Mouse (Mus musculus) midbrain, embryonic 10.5 days (tissue): ENCODE measurements around the gene Macrod2. TPM values are rescaled to one million over a fixed set of nuclear protein-coding genes. Genes with fewer than 3 reads are reported as not detected.
A peak's percentile ranks its signal among the peaks of the same experiment; 100 is the strongest.

Experiments
- DNase-seq: peaks from one replicate; pipeline ENCODE4 v3.0.0-alpha.2; 2017; ENCODE audit warnings: low spot score
- H3K27ac ChIP-seq: fragments of 300-500 bp; sonication (generic); replicated peaks from 2 replicates; pipeline ENCODE4 v1.5.1; 2016; ENCODE audit warnings: mild to moderate bottlenecking
- H3K27me3 ChIP-seq: fragments of 300-500 bp; sonication (generic); 2 replicates; pipeline ENCODE4 v1.6.1; 2016; ENCODE audit warnings: low read depth, mild to moderate bottlenecking; ENCODE audit not compliant: poor library complexity, severe bottlenecking
- H3K36me3 ChIP-seq: fragments of 300-500 bp; sonication (generic); 2 replicates; pipeline ENCODE4 v1.6.1; 2016; ENCODE audit warnings: mild to moderate bottlenecking, moderate library complexity
- H3K4me1 ChIP-seq: fragments of 300-500 bp; sonication (generic); 2 replicates; pipeline ENCODE4 v1.6.1; 2016
- H3K4me3 ChIP-seq: fragments of 300-500 bp; sonication (generic); 2 replicates; pipeline ENCODE4 v1.5.1; 2016; ENCODE audit warnings: mild to moderate bottlenecking, moderate library complexity
- H3K9me3 ChIP-seq: fragments of 300-500 bp; sonication (generic); replicated peaks from 2 replicates; pipeline ENCODE4 v1.6.1; 2016; ENCODE audit warnings: mild to moderate bottlenecking
- WGBS: fragments of 180-500 bp; shearing (Covaris S2); methylation state at CpG from one replicate; pipeline ENCODE4 v1.1.7; 2016; 5-methylcytosine and 5-hydroxymethylcytosine counted together
- polyA plus RNA-seq: library from polyadenylated mRNA; unstranded; fragments of >200 nt; fragmentation: Nextera tagmentation; extraction: Ambion mirVana; gene quantifications from 2 replicates; pipeline ENCODE4 v1.2.1, GENCODE M21; 2016

Gene Macrod2
- polyA plus RNA-seq, 1 experiment from 2014 or later: 39.4 TPM

DNA sequence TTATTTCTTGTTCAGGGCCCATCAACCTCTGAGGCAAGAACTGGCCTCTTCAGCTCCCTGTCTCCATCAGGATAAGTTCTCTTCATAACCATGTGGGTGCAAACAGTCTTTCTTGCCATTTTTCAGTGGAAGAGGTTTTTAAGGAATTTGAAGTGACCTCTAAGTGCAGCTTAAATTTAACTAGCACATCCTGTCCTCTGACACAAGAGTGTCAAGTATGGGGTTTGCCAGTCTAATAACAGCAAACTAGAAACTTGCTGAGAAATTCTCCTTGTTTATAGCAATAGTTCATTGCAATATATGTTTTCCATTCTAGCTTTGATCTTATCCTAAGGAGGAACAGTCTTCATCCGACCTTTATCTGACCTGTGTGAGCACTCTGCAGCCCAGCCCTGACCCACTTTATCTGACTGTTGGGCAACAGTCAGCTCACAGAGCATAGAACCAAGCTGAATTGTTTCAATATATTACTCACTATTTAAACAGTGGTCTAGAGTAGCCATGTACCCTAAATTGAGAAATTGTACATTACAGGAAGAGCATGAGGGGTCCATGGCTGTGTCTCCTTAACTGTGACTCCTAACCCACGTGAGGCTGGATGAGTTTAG lies 226.7 kb downstream of the Macrod2 start:
- H3K4me1 ChIP-seq: peaks cover 11% of the 10 kb centered on the region; the same call in 1 of the 2 replicates
- no peak overlapping the region for H3K4me3 ChIP-seq
- DNase-seq: no peak
- 83% methylated on average over 2 of the region's 2 CpGs for WGBS
- no peak overlapping the region for H3K27ac ChIP-seq
- H3K9me3 ChIP-seq: no peaks in the 10 kb centered on the region
- no peaks in the 10 kb centered on the region for H3K27me3 ChIP-seq
- H3K36me3 ChIP-seq: no peaks in the 10 kb centered on the region

DNA sequence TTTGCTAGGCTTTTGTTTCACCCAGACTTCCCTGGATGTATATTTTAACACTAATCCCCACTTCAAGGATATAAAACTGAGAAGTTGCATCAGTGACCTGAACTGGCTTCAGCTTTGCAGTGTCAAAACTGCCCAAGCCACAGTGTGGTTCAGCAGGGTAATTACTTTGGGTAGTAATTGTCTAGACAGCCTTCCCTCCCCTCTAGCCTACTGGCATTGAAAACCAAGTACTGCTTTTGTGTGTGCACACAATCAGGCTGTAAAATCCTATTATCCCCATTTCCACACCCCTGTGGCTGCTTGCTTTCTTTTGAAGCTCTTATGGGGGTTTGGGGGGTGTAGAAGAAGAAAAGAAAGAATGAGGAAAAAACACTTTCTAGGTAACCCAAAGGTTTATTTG lies 258.4 kb downstream of the Macrod2 start:
- peaks cover 9% of the 10 kb centered on the region for H3K36me3 ChIP-seq
- H3K4me3 ChIP-seq: no peak overlapping the region
- H3K4me1 ChIP-seq: peaks cover 31% of the 10 kb centered on the region
- H3K27me3 ChIP-seq: peaks cover 54% of the 10 kb centered on the region
- no peaks in the 10 kb centered on the region for H3K9me3 ChIP-seq
- DNase-seq: peak; percentile 44
- 0 out of 2 replicates have a peak overlapping the region, but pooled peaks have one; percentile 17 for H3K27ac ChIP-seq

DNA sequence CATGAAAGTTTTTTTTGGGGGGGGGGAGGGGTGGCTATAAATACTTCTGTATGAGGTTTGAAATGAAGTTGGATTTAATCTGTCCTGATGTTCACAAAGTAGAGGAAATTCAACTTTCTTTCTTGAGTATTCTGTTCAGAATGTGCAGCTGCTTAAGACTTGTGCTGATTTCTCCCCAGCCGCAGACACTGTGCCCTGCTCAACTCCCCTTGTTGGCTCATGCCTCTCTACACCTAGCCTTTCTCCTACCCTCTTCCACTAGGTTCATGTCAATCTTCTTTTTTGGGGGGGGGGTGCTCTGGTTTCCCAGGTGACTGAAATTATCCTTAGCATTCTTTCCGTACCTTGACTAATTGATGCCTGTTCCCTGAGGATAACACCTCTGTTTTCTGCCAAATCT lies 258.9 kb downstream of the Macrod2 start:
- no peaks in the 10 kb centered on the region for H3K9me3 ChIP-seq
- peaks cover 13% of the 10 kb centered on the region for H3K36me3 ChIP-seq
- 37% methylated on average over 2 of the region's 2 CpGs for WGBS
- H3K27me3 ChIP-seq: peaks cover 49% of the 10 kb centered on the region
- H3K27ac ChIP-seq: peak overlapping the region; percentile 17; the same call in 1 of the 2 replicates
- no peak for DNase-seq
- H3K4me3 ChIP-seq: no peak overlapping the region
- peaks cover 28% of the 10 kb centered on the region for H3K4me1 ChIP-seq

DNA sequence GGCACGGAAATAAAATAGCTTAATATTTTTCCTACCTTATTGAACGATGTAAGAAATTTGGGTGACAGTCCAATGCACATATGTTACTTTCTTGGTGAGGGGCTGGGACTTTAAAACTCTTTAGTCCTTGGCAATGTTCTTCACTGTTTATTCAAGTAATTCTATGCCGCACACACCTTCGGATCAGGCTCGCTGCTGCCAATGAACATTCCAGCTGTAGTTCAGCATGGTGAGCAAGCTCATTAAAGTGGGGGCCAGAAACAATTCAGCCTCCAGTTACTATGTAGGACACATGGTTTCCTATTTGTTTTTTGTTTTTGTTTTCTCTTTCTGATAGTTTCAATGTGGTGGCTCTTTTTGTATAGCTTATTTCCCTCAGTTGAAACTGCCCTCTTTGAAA lies 267.6 kb downstream of the Macrod2 start:
- Histone ChIP-seq H3K9me3 (no peaks in the 10 kb centered on the region), H3K27me3 (no peaks in the 10 kb centered on the region), H3K4me3 (no peak overlapping the region), H3K27ac (no peak overlapping the region), H3K4me1 (peaks cover 36% of the 10 kb centered on the region), H3K36me3 (peaks cover 73% of the 10 kb centered on the region)
- no peak for DNase-seq
- WGBS: 92% methylated on average over 5 of the region's 5 CpGs

DNA sequence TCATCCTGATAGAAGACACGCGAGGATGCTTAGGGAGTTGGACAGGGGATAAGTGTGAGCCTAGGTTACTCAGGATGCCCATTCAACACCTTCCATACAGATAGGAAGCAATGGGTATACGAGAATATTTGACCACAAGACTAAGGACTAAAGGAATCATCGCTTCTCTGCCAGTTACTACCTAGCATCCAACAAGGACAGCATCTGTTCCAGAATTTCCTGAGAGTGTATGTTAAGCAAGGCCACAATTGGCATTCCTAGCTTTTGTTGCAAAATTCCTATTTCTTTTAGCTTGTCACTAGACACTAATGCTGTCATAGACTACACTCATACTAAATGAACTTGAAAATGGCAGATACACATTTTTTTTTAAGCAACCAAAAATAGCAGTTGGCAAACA lies 269.3 kb downstream of the Macrod2 start:
- DNase-seq: no peak
- Histone ChIP-seq H3K4me1 (peaks cover 45% of the 10 kb centered on the region), H3K27ac (no peak overlapping the region), H3K27me3 (no peaks in the 10 kb centered on the region), H3K36me3 (peaks cover 56% of the 10 kb centered on the region), H3K9me3 (no peaks in the 10 kb centered on the region), H3K4me3 (no peak overlapping the region)
- WGBS: 91% methylated on average over 4 of the region's 4 CpGs

DNA sequence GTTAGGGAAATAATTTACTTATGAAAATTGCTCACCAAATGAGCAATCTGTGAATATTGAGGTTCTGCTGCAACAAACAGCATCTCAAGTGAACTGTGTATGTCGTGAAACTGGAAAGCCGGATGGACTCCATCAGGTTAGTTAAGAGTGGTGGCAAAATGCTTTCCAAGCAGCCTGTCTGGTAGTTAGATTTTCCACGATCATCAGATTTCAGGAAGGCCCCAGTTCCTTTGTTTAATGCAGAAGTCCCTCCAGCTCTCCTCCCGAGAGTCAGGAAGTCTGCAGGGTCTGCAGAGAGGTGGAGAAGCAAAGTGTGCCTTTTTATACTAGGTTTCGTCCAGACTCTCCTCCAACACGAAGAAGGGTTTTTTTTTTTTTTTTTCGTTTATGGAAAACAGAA lies 271.7 kb downstream of the Macrod2 start:
- no peak for DNase-seq
- Histone ChIP-seq H3K27ac (peak overlapping the region; percentile 92), H3K4me1 (peaks cover 45% of the 10 kb centered on the region), H3K36me3 (peaks cover 31% of the 10 kb centered on the region), H3K4me3 (peak overlapping the region; percentile 66), H3K27me3 (no peaks in the 10 kb centered on the region), H3K9me3 (no peaks in the 10 kb centered on the region)
- WGBS: 21% methylated on average over 7 of the region's 7 CpGs

DNA sequence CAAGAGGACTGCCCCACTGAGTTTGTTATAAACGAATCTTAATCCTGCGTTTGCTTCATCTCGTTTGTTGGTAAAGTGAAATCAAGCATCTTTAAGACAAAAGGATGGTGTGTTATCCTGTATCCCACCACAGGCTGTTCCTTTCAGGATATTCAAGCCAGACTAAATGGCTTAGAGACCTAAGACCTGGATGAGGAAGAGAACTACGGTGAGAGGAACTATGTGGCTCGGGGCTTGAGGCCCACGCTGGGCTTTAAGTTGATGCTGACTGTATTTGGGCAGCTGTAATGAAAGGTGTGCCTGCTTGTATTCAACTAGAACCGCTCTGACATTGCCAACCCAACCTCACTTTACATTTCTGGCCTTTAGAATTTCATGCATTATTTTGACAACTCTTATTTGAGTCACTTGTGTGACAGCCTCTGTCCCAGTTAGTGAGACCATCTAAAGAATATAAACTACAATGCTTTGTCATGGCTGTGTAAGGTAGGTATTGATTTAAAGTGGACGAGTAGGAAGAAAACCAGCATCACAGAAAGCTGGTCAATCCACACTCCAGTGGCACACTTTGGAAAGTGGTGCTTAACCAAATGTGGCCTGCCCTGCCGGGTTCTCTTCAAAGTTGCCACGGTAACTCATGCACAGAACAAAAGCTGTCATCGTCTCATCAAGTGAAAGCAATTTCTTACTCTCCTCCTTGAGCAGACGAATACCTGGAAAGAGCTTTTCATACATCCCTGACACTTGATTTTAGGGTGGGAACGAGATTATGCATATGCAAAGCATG lies 272.3 kb downstream of the Macrod2 start:
- peak; percentile 32 for DNase-seq
- no peaks in the 10 kb centered on the region for H3K9me3 ChIP-seq
- H3K27me3 ChIP-seq: no peaks in the 10 kb centered on the region
- 21% methylated on average over 13 of the region's 13 CpGs for WGBS
- H3K27ac ChIP-seq: peak overlapping the region; percentile 92
- H3K36me3 ChIP-seq: peaks cover 25% of the 10 kb centered on the region
- H3K4me3 ChIP-seq: peak overlapping the region; percentile 66
- peaks cover 47% of the 10 kb centered on the region for H3K4me1 ChIP-seq

DNA sequence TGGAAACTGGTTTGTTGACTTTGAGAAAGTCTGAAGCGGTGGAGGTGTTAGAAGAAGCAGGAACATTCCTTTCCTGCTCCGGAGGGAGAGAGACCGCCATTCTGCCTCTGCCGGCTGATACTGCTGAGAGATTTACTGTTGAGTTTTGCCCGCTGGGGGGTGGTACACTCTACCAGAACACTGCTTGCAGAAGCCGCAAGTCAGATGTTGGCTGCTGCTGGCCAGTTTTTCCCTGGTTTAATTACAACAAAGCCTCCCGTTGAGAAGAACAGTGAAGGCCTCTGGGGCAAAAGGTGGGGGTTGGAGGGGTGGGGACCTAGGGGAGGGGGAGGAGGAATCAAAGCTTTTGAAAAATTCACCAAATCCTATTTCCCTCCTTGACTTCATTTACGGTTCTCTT lies 273.2 kb downstream of the Macrod2 start:
- H3K27ac ChIP-seq: peak overlapping the region; percentile 92
- no peaks in the 10 kb centered on the region for H3K9me3 ChIP-seq
- H3K27me3 ChIP-seq: peaks cover 6% of the 10 kb centered on the region
- DNase-seq: peak; percentile 87
- H3K4me3 ChIP-seq: peak overlapping the region; percentile 66
- peaks cover 48% of the 10 kb centered on the region for H3K4me1 ChIP-seq
- WGBS: under 1% methylated on average over 8 of the region's 8 CpGs
- H3K36me3 ChIP-seq: peaks cover 17% of the 10 kb centered on the region

DNA sequence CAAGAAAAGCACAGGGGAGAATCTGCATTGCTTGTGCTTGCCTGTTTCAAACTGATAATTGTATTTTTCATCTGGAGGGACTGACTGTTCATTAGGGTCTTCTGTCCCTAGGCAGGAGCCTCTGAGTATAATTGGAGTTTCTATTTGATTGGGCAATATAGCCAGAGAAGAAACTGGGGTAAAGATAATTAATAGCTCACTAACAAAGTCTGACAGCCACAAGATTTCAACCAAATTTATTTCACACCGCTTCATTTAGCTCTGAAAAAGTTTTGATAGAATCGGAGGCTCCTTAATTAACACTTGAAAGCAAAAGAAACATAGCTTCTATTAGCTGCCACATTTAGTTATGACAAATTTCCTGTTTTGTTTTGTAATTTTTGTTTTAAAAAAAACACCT lies 274.0 kb downstream of the Macrod2 start:
- WGBS: 25% methylated on average over 2 of the region's 2 CpGs
- peaks cover 13% of the 10 kb centered on the region for H3K27me3 ChIP-seq
- no peak for DNase-seq
- H3K9me3 ChIP-seq: no peaks in the 10 kb centered on the region
- H3K36me3 ChIP-seq: peaks cover 9% of the 10 kb centered on the region; the same call in 1 of the 2 replicates
- H3K4me1 ChIP-seq: peaks cover 48% of the 10 kb centered on the region
- H3K27ac ChIP-seq: peak overlapping the region; percentile 92
- peak overlapping the region; percentile 66 for H3K4me3 ChIP-seq

DNA sequence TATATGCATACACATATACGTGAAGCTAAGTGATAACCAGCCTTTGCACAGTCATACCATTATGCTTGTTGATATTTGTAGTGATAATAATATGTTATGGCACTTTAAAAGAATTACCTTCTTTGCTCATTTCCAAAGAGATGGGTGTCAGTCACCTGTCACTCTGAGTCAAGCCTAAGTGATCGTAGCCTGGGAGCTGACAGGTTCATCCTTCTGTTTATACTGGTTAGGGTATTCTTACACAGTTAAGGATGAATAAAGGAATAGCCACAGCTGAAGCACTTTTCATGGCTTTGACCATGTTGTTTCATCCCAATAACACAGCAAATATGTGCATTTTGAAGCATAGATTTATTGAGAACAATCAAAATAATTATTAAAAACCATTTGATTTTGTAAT lies 274.7 kb downstream of the Macrod2 start:
- DNase-seq: no peak

DNA sequence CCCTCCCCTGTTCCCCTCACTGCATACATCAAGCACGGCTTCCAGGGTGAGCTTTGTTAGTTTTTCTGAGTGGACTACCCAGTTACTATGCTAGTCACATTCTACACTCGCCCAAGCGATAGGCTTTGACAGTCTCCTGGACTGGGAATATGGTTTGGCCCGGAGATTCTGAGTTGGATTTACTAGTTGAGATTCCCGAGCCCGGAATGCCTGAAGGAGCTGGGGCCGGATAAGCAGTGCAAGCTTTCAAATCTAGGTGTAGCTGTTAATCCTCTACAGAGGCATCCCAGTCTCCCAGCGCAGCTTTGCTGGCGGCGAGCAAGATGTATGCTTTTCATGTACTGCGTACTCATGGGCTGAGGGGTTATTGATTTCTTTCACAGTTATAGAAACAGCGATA lies 275.3 kb downstream of the Macrod2 start:
- Histone ChIP-seq H3K9me3 (no peaks in the 10 kb centered on the region), H3K4me3 (peak overlapping the region; percentile 66), H3K4me1 (peaks cover 35% of the 10 kb centered on the region), H3K27me3 (peaks cover 20% of the 10 kb centered on the region), H3K27ac (peak overlapping the region; percentile 92), H3K36me3 (no peaks in the 10 kb centered on the region)
- WGBS: 0% methylated on average over 12 of the region's 12 CpGs
- peak; percentile 70 for DNase-seq

More for the DNA sequence above, 274.7 kb downstream of the Macrod2 start:
- Histone ChIP-seq H3K4me3 (peak overlapping the region; percentile 66), H3K9me3 (no peaks in the 10 kb centered on the region), H3K36me3 (peaks cover 4% of the 10 kb centered on the region; the same call in 1 of the 2 replicates), H3K4me1 (peaks cover 42% of the 10 kb centered on the region), H3K27ac (peak overlapping the region; percentile 92), H3K27me3 (peaks cover 17% of the 10 kb centered on the region)
- 16% methylated on average over 2 of the region's 2 CpGs for WGBS

DNA sequence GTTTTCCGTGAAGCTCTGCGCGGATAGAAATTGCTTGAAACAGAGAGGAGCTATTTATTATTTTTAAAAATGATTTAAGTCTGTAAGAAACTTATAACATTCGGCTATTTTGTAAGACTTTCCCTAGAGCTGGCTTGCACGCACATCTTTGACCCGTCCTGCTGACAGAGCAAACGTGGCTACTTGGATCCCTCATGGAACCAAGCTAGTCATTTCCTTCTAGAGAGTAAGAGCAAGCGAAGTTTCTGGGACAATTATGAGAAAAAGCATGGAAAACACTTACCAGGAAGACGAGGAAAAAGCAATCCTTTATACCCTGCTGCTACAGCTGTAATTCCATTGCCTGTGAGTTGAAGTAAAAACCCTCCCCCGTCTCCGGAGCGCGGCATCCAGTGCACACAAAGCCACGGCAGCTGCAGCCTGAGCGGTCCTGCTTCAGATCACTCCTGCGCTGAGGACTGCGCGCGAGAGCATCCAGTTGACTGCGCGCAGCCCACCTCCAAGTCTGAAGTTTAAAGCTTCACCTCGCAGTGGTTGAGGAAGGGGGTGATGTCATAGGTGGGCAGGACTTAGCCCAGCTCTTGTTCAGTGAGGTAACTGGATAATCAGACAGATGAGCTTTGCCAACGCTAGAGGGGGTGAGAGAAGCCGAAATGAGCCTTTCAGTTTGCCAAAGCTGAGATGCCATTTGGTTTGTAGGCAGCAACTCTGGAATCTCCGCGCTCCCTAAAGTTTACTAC lies 276.0 kb downstream of the Macrod2 start, which contains the start of gene Flrt3:
TSS of gene Flrt3 (minus strand) at position 507 of the 740 bp plus-strand sequence.
- Histone ChIP-seq H3K27ac (peak within 1 kb of the TSS; percentile 92), H3K4me3 (peak within 1 kb of the TSS; percentile 66), H3K27me3 (peaks cover 20% of the 10 kb centered on the region), H3K36me3 (no peaks in the 10 kb centered on the region), H3K9me3 (no peaks in the 10 kb centered on the region), H3K4me1 (peaks cover 28% of the 10 kb centered on the region)
- 1% methylated on average over 26 of the region's 26 CpGs for WGBS
- peak; percentile 91 for DNase-seq
